Comparison of ENCODE assay signal across 8 mouse cellular contexts in the genomic region with DNA sequence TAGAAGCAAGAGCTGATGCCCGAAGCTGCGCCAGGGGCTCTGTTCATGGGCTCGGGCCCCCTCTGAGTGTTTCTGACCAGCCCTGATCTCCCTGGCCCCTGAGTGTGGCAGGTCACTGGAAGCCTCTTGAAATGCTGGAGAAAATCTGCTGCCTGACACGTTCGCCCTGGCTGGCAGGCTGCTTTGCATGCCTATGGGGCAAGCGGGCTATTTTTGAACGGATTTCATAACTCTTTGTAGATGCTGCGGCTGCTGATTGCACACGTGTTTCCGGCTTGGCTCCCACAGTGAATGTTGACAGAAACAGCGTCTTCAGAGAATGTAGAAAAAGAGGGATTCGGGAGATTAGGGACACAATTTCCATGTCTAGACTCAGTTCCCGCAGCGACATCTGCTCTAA.
DNase-seq lines count a peak whose midpoint lies in the region; ATAC-seq and TF ChIP-seq lines count a peak whose summit lies in the region.

No protein-coding gene starts in this region.

- WGBS in forebrain, embryonic 10.5 days = 76% methylated on average over 14 of the region's 14 CpGs
- 69% methylated on average over 14 of the region's 14 CpGs for WGBS in forebrain, embryonic 11.5 days
- WGBS in forebrain, embryonic 16.5 days = 52% methylated on average over 14 of the region's 14 CpGs
- 14% methylated on average over 14 of the region's 14 CpGs for WGBS in heart, postnatal 0 days
- WGBS in midbrain, embryonic 14.5 days = 40% methylated on average over 14 of the region's 14 CpGs

- no peak overlapping the region for H3K4me2 ChIP-seq in forebrain, embryonic 11.5 days (ENCODE audit: low read depth, low read length, severe bottlenecking)
- peak overlapping the region; percentile 13; the same call in 1 of the 2 replicates for H3K4me2 ChIP-seq in forebrain, embryonic 16.5 days (ENCODE audit: low read length)
- H3K4me2 ChIP-seq in heart, postnatal 0 days (ENCODE audit: low read depth, low read length) = peak overlapping the region; percentile 54
- 0 out of 2 replicates have a peak overlapping the region, but pooled peaks have one; percentile 0 for H3K4me2 ChIP-seq in midbrain, embryonic 14.5 days (ENCODE audit: low read length)

- peaks cover 15% of the 10 kb centered on the region for H3K4me1 ChIP-seq in forebrain, embryonic 10.5 days
- H3K4me1 ChIP-seq in forebrain, embryonic 11.5 days (replicated peaks; ENCODE audit: control insufficient read depth, insufficient read depth, low read length) = peaks cover 2% of the 10 kb centered on the region
- peaks cover 13% of the 10 kb centered on the region for H3K4me1 ChIP-seq in forebrain, embryonic 16.5 days (replicated peaks; ENCODE audit: control insufficient read depth, insufficient read depth, low read length)
- H3K4me1 ChIP-seq in heart, postnatal 0 days (ENCODE audit: control insufficient read depth, insufficient read depth) = peaks cover 20% of the 10 kb centered on the region
- H3K4me1 ChIP-seq in midbrain, embryonic 14.5 days (ENCODE audit: control insufficient read depth, insufficient read depth, low read length) = no peaks in the 10 kb centered on the region

- peak overlapping the region; percentile 33; the same call in 1 of the 2 replicates for H3K27ac ChIP-seq in forebrain, embryonic 10.5 days
- no peak overlapping the region for H3K27ac ChIP-seq in forebrain, embryonic 11.5 days (ENCODE audit: low read depth, low read length)
- H3K27ac ChIP-seq in forebrain, embryonic 16.5 days (ENCODE audit: low read length) = no peak overlapping the region
- peak overlapping the region; percentile 79 for H3K27ac ChIP-seq in heart, postnatal 0 days (ENCODE audit: low read depth)
- H3K27ac ChIP-seq in midbrain, embryonic 14.5 days (replicated peaks; ENCODE audit: low read depth, low read length) = no peak overlapping the region

- no peaks in the 10 kb centered on the region for H3K27me3 ChIP-seq in forebrain, embryonic 10.5 days (ENCODE audit: poor library complexity, severe bottlenecking)
- no peaks in the 10 kb centered on the region for H3K27me3 ChIP-seq in forebrain, embryonic 11.5 days (ENCODE audit: control insufficient read depth, insufficient read depth, low read length)
- H3K27me3 ChIP-seq in forebrain, embryonic 16.5 days (replicated peaks; ENCODE audit: control insufficient read depth, insufficient read depth, low read length) = no peaks in the 10 kb centered on the region
- no peaks in the 10 kb centered on the region for H3K27me3 ChIP-seq in heart, postnatal 0 days (ENCODE audit: control insufficient read depth, insufficient read depth, low read length)
- H3K27me3 ChIP-seq in midbrain, embryonic 14.5 days (ENCODE audit: control insufficient read depth, insufficient read depth, low read length) = no peaks in the 10 kb centered on the region

- no peak overlapping the region for H3K9ac ChIP-seq in forebrain, embryonic 11.5 days (ENCODE audit: low read length)
- H3K9ac ChIP-seq in forebrain, embryonic 16.5 days (replicated peaks; ENCODE audit: low read depth, low read length) = no peak overlapping the region
- 0 out of 2 replicates have a peak overlapping the region, but pooled peaks have one; percentile 27 for H3K9ac ChIP-seq in heart, postnatal 0 days (replicated peaks; ENCODE audit: low read depth, low read length)
- no peak overlapping the region for H3K9ac ChIP-seq in midbrain, embryonic 14.5 days (replicated peaks; ENCODE audit: low read length)

- 0 out of 2 replicates have a peak, but pooled peaks have one; percentile 35 for TF ChIP-seq EP300 in heart, postnatal 0 days (IDR thresholded peaks at IDR 0.05; ENCODE audit: low read depth)

- ATAC-seq in forebrain, embryonic 11.5 days (replicated peaks; ENCODE audit: low FRiP score) = no peak
- ATAC-seq in forebrain, embryonic 16.5 days = peak; percentile 47; the same call in 1 of the 2 replicates
- peak; percentile 88 for ATAC-seq in heart, postnatal 0 days (ENCODE audit: insufficient read depth, low read depth)
- ATAC-seq in midbrain, embryonic 14.5 days (ENCODE audit: low FRiP score, low TSS enrichment) = no peak

- DNase-seq in forebrain, embryonic 10.5 days (ENCODE audit: extremely low spot score, low spot score) = no peak
- no peak for DNase-seq in forebrain, embryonic 11.5 days (ENCODE audit: low spot score)
- peak; percentile 11 for DNase-seq in CD4-positive helper T cell, adult 2 months (ENCODE audit: low read depth, low spot score)
- DNase-seq in heart, postnatal 0 days (ENCODE audit: low spot score) = peak; percentile 85
- DNase-seq in left cerebral cortex, postnatal 25 days (ENCODE audit: low spot score in 2 of 2) = peak; percentile 63 to 82
- peak; percentile 69 for DNase-seq in midbrain, embryonic 14.5 days
- no peak for DNase-seq in embryo, embryonic 10 days (ENCODE audit: low spot score)

- intact Hi-C loops in left cerebral cortex, postnatal 25 days (cut with DNase I) = no loop called here

- no peaks in the 10 kb centered on the region for H3K36me3 ChIP-seq in forebrain, embryonic 10.5 days (replicated peaks)
- H3K36me3 ChIP-seq in forebrain, embryonic 11.5 days (ENCODE audit: control insufficient read depth, insufficient read depth, low read length) = no peaks in the 10 kb centered on the region
- no peaks in the 10 kb centered on the region for H3K36me3 ChIP-seq in forebrain, embryonic 16.5 days (ENCODE audit: control insufficient read depth, insufficient read depth)
- H3K36me3 ChIP-seq in heart, postnatal 0 days (replicated peaks; ENCODE audit: control insufficient read depth, insufficient read depth, low read length) = no peaks in the 10 kb centered on the region
- H3K36me3 ChIP-seq in midbrain, embryonic 14.5 days (ENCODE audit: control insufficient read depth, insufficient read depth, low read length) = no peaks in the 10 kb centered on the region

- H3K4me3 ChIP-seq in forebrain, embryonic 10.5 days = no peak overlapping the region
- H3K4me3 ChIP-seq in forebrain, embryonic 11.5 days (ENCODE audit: low read depth, low read length) = no peak overlapping the region
- H3K4me3 ChIP-seq in forebrain, embryonic 16.5 days (replicated peaks; ENCODE audit: low read length) = no peak overlapping the region
- H3K4me3 ChIP-seq in heart, postnatal 0 days (ENCODE audit: low read depth, low read length) = peak overlapping the region; percentile 27
- H3K4me3 ChIP-seq in midbrain, embryonic 14.5 days (replicated peaks; ENCODE audit: low read depth, low read length) = no peak overlapping the region

- no peak for TF ChIP-seq CTCF in heart, postnatal 0 days (IDR thresholded peaks at IDR 0.05; ENCODE audit: low read depth)

- no peaks in the 10 kb centered on the region for H3K9me3 ChIP-seq in forebrain, embryonic 10.5 days
- no peaks in the 10 kb centered on the region for H3K9me3 ChIP-seq in forebrain, embryonic 11.5 days (ENCODE audit: control insufficient read depth, low read length)
- no peaks in the 10 kb centered on the region for H3K9me3 ChIP-seq in forebrain, embryonic 16.5 days (ENCODE audit: control insufficient read depth, low read length)
- no peaks in the 10 kb centered on the region for H3K9me3 ChIP-seq in heart, postnatal 0 days (replicated peaks; ENCODE audit: control insufficient read depth, low read length)
- H3K9me3 ChIP-seq in midbrain, embryonic 14.5 days (ENCODE audit: control insufficient read depth, low read length) = no peaks in the 10 kb centered on the region

Comparison
In these comparisons a context has a peak if more than half of its experiments do, and no peak if none do; other contexts are left out.
1. H3K27ac ChIP-seq: peak in forebrain, embryonic 10.5 days (single experiment) and heart, postnatal 0 days (single experiment); none in forebrain, embryonic 11.5 days (single experiment), forebrain, embryonic 16.5 days (single experiment) and midbrain, embryonic 14.5 days (single experiment).
2. ATAC-seq: peak in forebrain, embryonic 16.5 days (single experiment) and heart, postnatal 0 days (single experiment); none in forebrain, embryonic 11.5 days (single experiment) and midbrain, embryonic 14.5 days (single experiment).
3. DNase-seq: peak in CD4-positive helper T cell, adult 2 months (single experiment), heart, postnatal 0 days (single experiment), left cerebral cortex, postnatal 25 days (2 of 2) and midbrain, embryonic 14.5 days (single experiment); none in forebrain, embryonic 10.5 days (single experiment), forebrain, embryonic 11.5 days (single experiment) and embryo, embryonic 10 days (single experiment).